Mouse (Mus musculus) adrenal gland, adult 2 months (tissue): Measurements from ENCODE around the gene Iah1. TPM values are rescaled to one million over a fixed set of nuclear protein-coding genes. Genes with fewer than 3 reads are reported as not detected.

Experiments
- DNase-seq: peaks from one replicate; pipeline ENCODE4 v3.0.0; 2021
- long read RNA-seq: library from polyadenylated mRNA; stranded (forward); transcript quantifications from one replicate; pipeline ENCODE4 v2.0.0, GENCODE M21; 2021
- polyA plus RNA-seq: library from polyadenylated mRNA; depleted of rRNA; stranded (reverse); fragments of >200 nt; gene quantifications from 2 replicates; pipeline ENCODE4 v1.2.3, GENCODE M21; 2012; rRNA removed
- total RNA-seq, 2 experiments: library from RNA; stranded (reverse); gene quantifications; 2 replicates each; pipeline ENCODE4 v1.2.3; 2021

Iah1 gene
- total RNA-seq: 10 to 100 TPM; 61.2 to 65.0 TPM
- 68.7 and 108 TPM in 2 replicates for polyA plus RNA-seq
- long read RNA-seq, transcript Iah1-201 (6 exons, 1,141 nt): major isoform, 42 of 54 reads
- long read RNA-seq, partial matches to known transcripts: 1 of 54 reads
- long read RNA-seq, other reads (novel, unspliced or antisense): 11 of 54 reads

- peak; percentile 93 for DNase-seq
These were observed at the start of gene Iah1 for GRCm38 (mm10) chr12:21315923-21316868. Gene Iah1 (plus strand): TSS chr12:21316389.

- DNase-seq: no peak
These were observed 49.4 kb upstream of the Iah1 start for GRCm38 (mm10) chr12:21266784-21267098.

- peak; percentile 5 for DNase-seq
These were observed 48.0 kb upstream of the Iah1 start for GRCm38 (mm10) chr12:21268083-21268616.

GRCm38 (mm10) chr12:21274446-21274845 lies 41.7 kb upstream of the Iah1 start:
- DNase-seq: peak; percentile 61

- DNase-seq: peak; percentile 56
These were observed 38.8 kb upstream of the Iah1 start for GRCm38 (mm10) chr12:21277352-21277864.

GRCm38 (mm10) chr12:21284761-21285441 lies 31.3 kb upstream of the Iah1 start, which contains the start of gene Cpsf3:
Gene Cpsf3 (plus strand): TSS chr12:21285391.
- no peak for DNase-seq

GRCm38 (mm10) chr12:21285508-21286242 lies 30.5 kb upstream of the Iah1 start:
- no peak for DNase-seq

GRCm38 (mm10) chr12:21286243-21286622 lies 30.0 kb upstream of the Iah1 start, which contains the start of gene Itgb1bp1:
Gene Itgb1bp1 (minus strand): TSS chr12:21286284.
- DNase-seq: peak; percentile 99

- DNase-seq: no peak
These were observed 29.2 kb upstream of the Iah1 start for GRCm38 (mm10) chr12:21286712-21287650.

- no peak for DNase-seq
These were observed 27.3 kb upstream of the Iah1 start for GRCm38 (mm10) chr12:21288716-21289395.

- DNase-seq: no peak
These were observed 26.5 kb upstream of the Iah1 start for GRCm38 (mm10) chr12:21289651-21290050.

- no peak for DNase-seq
These were observed 17.3 kb upstream of the Iah1 start for GRCm38 (mm10) chr12:21298856-21299255.

- DNase-seq: peak; percentile 84
These were observed 14.9 kb upstream of the Iah1 start for GRCm38 (mm10) chr12:21301324-21301723.

GRCm38 (mm10) chr12:21301932-21302331 lies 14.3 kb upstream of the Iah1 start:
- no peak for DNase-seq

GRCm38 (mm10) chr12:21302361-21302783 lies 13.8 kb upstream of the Iah1 start:
- DNase-seq: no peak

- DNase-seq: no peak
These were observed 10.4 kb upstream of the Iah1 start for GRCm38 (mm10) chr12:21305741-21306140.

- DNase-seq: no peak
These were observed 9.5 kb upstream of the Iah1 start for GRCm38 (mm10) chr12:21306721-21307120.

GRCm38 (mm10) chr12:21312201-21312600 lies 4.0 kb upstream of the Iah1 start:
- no peak for DNase-seq

GRCm38 (mm10) chr12:21316869-21317265 lies 678 bp downstream of the Iah1 start:
- DNase-seq: peak; percentile 77
